Mouse (Mus musculus): Measurements from ENCODE around the gene Ccdc69. TPM values are rescaled to one million over a fixed set of nuclear protein-coding genes. Genes with fewer than 3 reads are reported as not detected.

Ccdc69 gene
- total and polyA plus RNA-seq, 2 experiments from 2014 or later: 0.52 to 2.2 TPM

- 88% methylated on average over 3 of the region's 3 CpGs for WGBS
- no peak for DNase-seq (ENCODE audit: low spot score)
- H3K27ac ChIP-seq (ENCODE audit: low read depth, low read length): no peak overlapping the region
Measured at GRCm38 (mm10) chr11:55011440-55011839, 66.5 kb downstream of the Ccdc69 start.

GRCm38 (mm10) chr11:55008230-55008629, 69.7 kb downstream of the Ccdc69 start:
- Histone ChIP-seq H3K4me2 (ENCODE audit: low read depth, low read length, poor library complexity, severe bottlenecking) (no peak overlapping the region), H3K27ac (ENCODE audit: low read depth, low read length) (no peak overlapping the region), H3K36me3 (ENCODE audit: insufficient read depth, low read length) (peaks cover 33% of the 10 kb centered on the region), H3K4me1 (ENCODE audit: insufficient read depth, low read length) (no peaks in the 10 kb centered on the region), H3K4me3 (ENCODE audit: low read depth, low read length) (no peak overlapping the region), H3K9ac (replicated peaks; ENCODE audit: low read length, poor library complexity, severe bottlenecking) (no peak overlapping the region), H3K9me3 (ENCODE audit: low read length) (no peaks in the 10 kb centered on the region), H3K27me3 (ENCODE audit: insufficient read depth, low read length) (no peaks in the 10 kb centered on the region)
- DNase-seq (ENCODE audit: low spot score): no peak
- ATAC-seq (ENCODE audit: low FRiP score): no peak
- WGBS: 86% methylated on average over 6 of the region's 6 CpGs
- no peak for TF ChIP-seq CTCF (IDR thresholded peaks at IDR 0.05)

More at GRCm38 (mm10) chr11:55011440-55011839, 66.5 kb downstream of the Ccdc69 start:
- Histone ChIP-seq H3K27me3 (ENCODE audit: insufficient read depth, low read length) (no peaks in the 10 kb centered on the region), H3K4me2 (ENCODE audit: low read depth, low read length, poor library complexity, severe bottlenecking) (no peak overlapping the region), H3K9ac (replicated peaks; ENCODE audit: low read length, poor library complexity, severe bottlenecking) (no peak overlapping the region), H3K36me3 (ENCODE audit: insufficient read depth, low read length) (peaks cover 27% of the 10 kb centered on the region), H3K4me1 (ENCODE audit: insufficient read depth, low read length) (peaks cover 3% of the 10 kb centered on the region; the same call in 1 of the 2 replicates), H3K9me3 (ENCODE audit: low read length) (no peaks in the 10 kb centered on the region), H3K4me3 (ENCODE audit: low read depth, low read length) (no peak overlapping the region)
- ATAC-seq (ENCODE audit: low FRiP score): no peak
- no peak for TF ChIP-seq CTCF (IDR thresholded peaks at IDR 0.05)

DNA sequence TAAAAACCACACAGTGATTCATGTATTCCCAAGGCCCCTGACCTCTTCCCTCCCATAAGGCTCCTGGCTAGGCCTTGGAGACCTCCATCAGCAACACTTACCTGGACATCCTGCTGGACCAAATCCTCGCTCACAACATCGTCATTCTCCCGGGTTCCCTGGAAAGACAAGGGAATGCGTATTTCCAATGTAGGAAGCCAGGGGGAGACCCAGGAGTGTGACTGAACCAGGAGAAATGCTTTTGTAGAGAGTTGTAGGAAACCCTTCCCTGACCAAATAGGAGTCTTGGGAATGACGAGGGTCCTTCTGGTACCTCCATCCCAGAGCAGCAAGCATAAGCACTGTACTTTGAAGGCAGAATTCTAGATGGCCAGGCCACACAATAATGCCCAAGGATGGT, 72.2 kb downstream of the Ccdc69 start:
- 88% methylated on average over 5 of the region's 5 CpGs for WGBS

DNA sequence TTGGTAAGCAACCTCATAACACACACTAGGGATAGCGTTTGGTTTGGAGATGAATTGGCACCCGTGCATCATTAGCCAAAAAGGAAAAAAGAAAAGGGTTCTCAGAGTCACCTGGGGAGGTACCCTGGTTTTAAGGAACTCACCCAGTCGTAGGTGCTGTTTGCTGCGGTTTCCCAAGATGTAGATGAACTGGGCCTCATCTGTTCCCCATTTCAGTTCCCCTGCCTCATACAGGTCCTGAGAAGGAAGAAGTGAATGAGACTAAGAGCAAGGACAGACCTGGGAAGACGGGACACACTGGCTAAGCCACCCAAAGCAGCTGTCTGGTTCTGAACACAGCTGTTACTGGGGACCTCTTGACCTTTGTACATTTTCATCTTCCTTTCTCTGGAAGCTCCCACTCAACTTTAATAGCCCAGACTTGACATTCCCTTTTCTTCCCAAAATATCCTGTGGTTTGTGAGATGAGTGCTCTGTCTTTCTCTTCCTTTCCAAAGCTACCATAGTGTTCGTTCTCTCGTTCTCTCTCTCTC, 72.9 kb downstream of the Ccdc69 start:
- Histone ChIP-seq H3K27me3 (ENCODE audit: insufficient read depth, low read length) (no peaks in the 10 kb centered on the region), H3K9ac (replicated peaks; ENCODE audit: low read length, poor library complexity, severe bottlenecking) (no peak overlapping the region), H3K4me1 (ENCODE audit: insufficient read depth, low read length) (no peaks in the 10 kb centered on the region), H3K9me3 (ENCODE audit: low read length) (no peaks in the 10 kb centered on the region), H3K4me3 (ENCODE audit: low read depth, low read length) (no peak overlapping the region), H3K4me2 (ENCODE audit: low read depth, low read length, poor library complexity, severe bottlenecking) (no peak overlapping the region), H3K36me3 (ENCODE audit: insufficient read depth, low read length) (peaks cover 31% of the 10 kb centered on the region), H3K27ac (ENCODE audit: low read depth, low read length) (no peak overlapping the region)
- TF ChIP-seq CTCF (IDR thresholded peaks at IDR 0.05): no peak
- ATAC-seq (ENCODE audit: low FRiP score): no peak
- 86% methylated on average over 7 of the region's 7 CpGs for WGBS
- DNase-seq (ENCODE audit: low spot score): no peak

More for the DNA sequence above, 72.2 kb downstream of the Ccdc69 start:
- DNase-seq (ENCODE audit: low spot score) (no peak), ATAC-seq (ENCODE audit: low FRiP score) (no peak)
- Histone ChIP-seq H3K4me1 (ENCODE audit: insufficient read depth, low read length) (no peaks in the 10 kb centered on the region), H3K4me2 (ENCODE audit: low read depth, low read length, poor library complexity, severe bottlenecking) (no peak overlapping the region), H3K9me3 (ENCODE audit: low read length) (no peaks in the 10 kb centered on the region), H3K4me3 (ENCODE audit: low read depth, low read length) (no peak overlapping the region), H3K9ac (replicated peaks; ENCODE audit: low read length, poor library complexity, severe bottlenecking) (no peak overlapping the region), H3K27me3 (ENCODE audit: insufficient read depth, low read length) (no peaks in the 10 kb centered on the region), H3K27ac (ENCODE audit: low read depth, low read length) (no peak overlapping the region), H3K36me3 (ENCODE audit: insufficient read depth, low read length) (peaks cover 33% of the 10 kb centered on the region)
- TF ChIP-seq CTCF (IDR thresholded peaks at IDR 0.05): peak; percentile 53

Other genes starting within 250 kb of the Ccdc69 start
- 3.2 and 5.2 TPM in 2 replicates for gene Lyrm7, start 217.2 kb downstream of the Ccdc69 start, total RNA-seq (2014; rRNA removed)
- gene Lyrm7, start 217.2 kb downstream of the Ccdc69 start, polyA plus RNA-seq (2015; fragmentation: Nextera tagmentation; extraction: Ambion mirVana): 7.9 and 8.8 TPM in 2 replicates
- gene Hint1, start 211.7 kb downstream of the Ccdc69 start, total RNA-seq (2014; rRNA removed): 475 and 586 TPM in 2 replicates
- gene Hint1, start 211.7 kb downstream of the Ccdc69 start, polyA plus RNA-seq (2015; fragmentation: Nextera tagmentation; extraction: Ambion mirVana): 1,006 and 1,130 TPM in 2 replicates
- gene Gpx3, start 175.7 kb downstream of the Ccdc69 start, total RNA-seq (2014; rRNA removed): 14.6 and 23.1 TPM in 2 replicates
- gene Gpx3, start 175.7 kb downstream of the Ccdc69 start, polyA plus RNA-seq (2015; fragmentation: Nextera tagmentation; extraction: Ambion mirVana): 69.3 and 70.3 TPM in 2 replicates
- 19.2 and 20.9 TPM in 2 replicates for gene Tnip1, start 115.2 kb downstream of the Ccdc69 start, total RNA-seq (2014; rRNA removed)
- gene Tnip1, start 115.2 kb downstream of the Ccdc69 start, polyA plus RNA-seq (2015; fragmentation: Nextera tagmentation; extraction: Ambion mirVana): 17.0 and 17.2 TPM in 2 replicates
- gene Anxa6, start 44.7 kb downstream of the Ccdc69 start, total RNA-seq (2014; rRNA removed): 48.2 and 51.5 TPM in 2 replicates
- 37.6 and 39.3 TPM in 2 replicates for gene Anxa6, start 44.7 kb downstream of the Ccdc69 start, polyA plus RNA-seq (2015; fragmentation: Nextera tagmentation; extraction: Ambion mirVana)
- 31.5 and 46.4 TPM in 2 replicates for gene Gm2a, start 20.0 kb upstream of the Ccdc69 start, total RNA-seq (2014; rRNA removed)
- 50.0 and 55.7 TPM in 2 replicates for gene Gm2a, start 20.0 kb upstream of the Ccdc69 start, polyA plus RNA-seq (2015; fragmentation: Nextera tagmentation; extraction: Ambion mirVana)
- not detected in 2 replicates for gene Slc36a3, start 73.6 kb upstream of the Ccdc69 start, total RNA-seq (2014; rRNA removed)
- not detected in 2 replicates for gene Slc36a3, start 73.6 kb upstream of the Ccdc69 start, polyA plus RNA-seq (2015; fragmentation: Nextera tagmentation; extraction: Ambion mirVana)
- 0.27 and 0.61 TPM in 2 replicates for gene Slc36a2, start 106.9 kb upstream of the Ccdc69 start, total RNA-seq (2014; rRNA removed)
- 0.52 and 0.79 TPM in 2 replicates for gene Slc36a2, start 106.9 kb upstream of the Ccdc69 start, polyA plus RNA-seq (2015; fragmentation: Nextera tagmentation; extraction: Ambion mirVana)
- gene Slc36a1, start 126.2 kb upstream of the Ccdc69 start, total RNA-seq (2014; rRNA removed): 27.6 and 31.8 TPM in 2 replicates
- 2.5 and 2.8 TPM in 2 replicates for gene Slc36a1, start 126.2 kb upstream of the Ccdc69 start, polyA plus RNA-seq (2015; fragmentation: Nextera tagmentation; extraction: Ambion mirVana)

Data from midbrain, postnatal 0 days (tissue).